Mouse (Mus musculus): ENCODE data around the gene Gm4788. TPM values are rescaled to one million over a fixed set of nuclear protein-coding genes. Genes with fewer than 3 reads are reported as not detected.
"Not testable (repeated sequence)": the region's sequence is repeated elsewhere in the genome, so short reads cannot be mapped to it uniquely, and the experiment has no call there.

The Gm4788 gene
- 0.06 TPM in 1 of 2 replicates, not detected in the other for polyA plus RNA-seq (2015; fragmentation: Nextera tagmentation; extraction: Ambion mirVana)

- H3K27me3 ChIP-seq (ENCODE audit: control insufficient read depth, insufficient read depth, low read length), result no peaks in the 10 kb centered on the region
- no peak within 1 kb of the TSS for H3K4me3 ChIP-seq (replicated peaks; ENCODE audit: low read length)
- no peaks in the 10 kb centered on the region for H3K36me3 ChIP-seq (ENCODE audit: control insufficient read depth, insufficient read depth, low read length)
- no peaks in the 10 kb centered on the region for H3K4me1 ChIP-seq (ENCODE audit: control insufficient read depth, insufficient read depth, low read length)
- H3K27ac ChIP-seq (ENCODE audit: low read length), result no peak within 1 kb of the TSS
- H3K9me3 ChIP-seq (replicated peaks; ENCODE audit: control insufficient read depth, low read length), result no peaks in the 10 kb centered on the region
- no peak within 1 kb of the TSS for H3K9ac ChIP-seq (ENCODE audit: low read length)
- WGBS, result 92% methylated on average over 1 of the region's 1 CpGs
- ATAC-seq (ENCODE audit: insufficient read depth, low FRiP score), result no peak
- no peak within 1 kb of the TSS for H3K4me2 ChIP-seq (ENCODE audit: low read depth, low read length)
Observed at GRCm38 (mm10) chr1:139781143-139781542, at the start of gene Gm4788. Gene Gm4788, minus strand, starts transcription at chr1:139781243.

GRCm38 (mm10) chr1:139808594-139808993 is 27.6 kb upstream of the Gm4788 start:
- H3K4me3 ChIP-seq (replicated peaks; ENCODE audit: low read length), result no peak overlapping the region
- H3K9me3 ChIP-seq (replicated peaks; ENCODE audit: control insufficient read depth, low read length), result no peaks in the 10 kb centered on the region
- no peaks in the 10 kb centered on the region for H3K4me1 ChIP-seq (ENCODE audit: control insufficient read depth, insufficient read depth, low read length)
- H3K9ac ChIP-seq (ENCODE audit: low read length), result no peak overlapping the region
- no peaks in the 10 kb centered on the region for H3K27me3 ChIP-seq (ENCODE audit: control insufficient read depth, insufficient read depth, low read length)
- H3K4me2 ChIP-seq (ENCODE audit: low read depth, low read length), result no peak overlapping the region
- no peaks in the 10 kb centered on the region for H3K36me3 ChIP-seq (ENCODE audit: control insufficient read depth, insufficient read depth, low read length)
- no peak overlapping the region for H3K27ac ChIP-seq (ENCODE audit: low read length)
- no peak for ATAC-seq (ENCODE audit: insufficient read depth, low FRiP score)

DNA sequence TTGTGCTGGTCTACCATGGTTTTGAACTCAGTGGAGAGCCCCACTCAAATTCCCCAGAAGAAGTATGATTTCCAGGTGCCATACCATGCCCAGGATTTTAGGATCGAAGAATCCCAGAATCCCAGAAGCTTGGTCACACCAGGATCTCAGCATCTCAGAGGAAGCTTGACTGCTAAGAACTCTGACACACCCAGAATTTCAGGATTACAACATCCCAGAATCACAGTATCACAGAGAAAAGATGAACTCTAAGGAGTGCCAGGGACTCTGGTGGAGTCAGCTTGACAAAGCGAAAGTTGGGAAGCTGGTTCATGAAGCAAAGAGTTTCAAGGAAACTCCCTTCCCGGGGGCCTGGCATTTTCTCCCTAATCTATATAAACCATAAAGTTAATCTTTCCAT is 11.1 kb downstream of the Gm4788 start:
- not testable (repeated sequence) for ATAC-seq (ENCODE audit: insufficient read depth, low FRiP score); H3K27ac ChIP-seq (ENCODE audit: low read length)
- WGBS, result 94% methylated on average over 3 of the region's 3 CpGs

DNA sequence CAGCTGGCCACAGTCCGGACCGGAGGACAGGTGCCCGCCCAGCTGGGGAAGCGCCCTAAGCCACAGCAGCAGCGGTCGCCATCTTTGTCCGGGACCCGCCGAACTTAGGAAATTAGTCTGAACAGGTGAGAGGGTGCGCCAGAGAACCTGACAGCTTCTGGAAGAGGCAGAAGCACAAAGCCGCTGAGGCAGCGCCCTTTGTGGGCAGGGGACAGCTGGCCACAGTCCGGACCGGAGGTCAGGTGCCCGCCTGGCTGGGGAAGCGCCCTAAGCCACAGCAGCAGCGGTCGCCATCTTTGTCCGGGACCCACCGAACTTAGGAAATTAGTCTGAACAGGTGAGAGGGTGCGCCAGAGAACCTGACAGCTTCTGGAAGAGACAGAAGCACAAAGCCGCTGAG is 64.4 kb downstream of the Gm4788 start:
- H3K4me1 ChIP-seq (ENCODE audit: control insufficient read depth, insufficient read depth, low read length); H3K9ac ChIP-seq (ENCODE audit: low read length); H3K27me3 ChIP-seq (ENCODE audit: control insufficient read depth, insufficient read depth, low read length); H3K9me3 ChIP-seq (replicated peaks; ENCODE audit: control insufficient read depth, low read length); H3K27ac ChIP-seq (ENCODE audit: low read length); ATAC-seq (ENCODE audit: insufficient read depth, low FRiP score); H3K4me3 ChIP-seq (replicated peaks; ENCODE audit: low read length); H3K4me2 ChIP-seq (ENCODE audit: low read depth, low read length); H3K36me3 ChIP-seq (ENCODE audit: control insufficient read depth, insufficient read depth, low read length): not testable (repeated sequence)
- WGBS, result 86% methylated on average over 7 of the region's 22 CpGs

More for the DNA sequence above, 11.1 kb downstream of the Gm4788 start:
- H3K36me3 ChIP-seq (ENCODE audit: control insufficient read depth, insufficient read depth, low read length); H3K4me2 ChIP-seq (ENCODE audit: low read depth, low read length); H3K9ac ChIP-seq (ENCODE audit: low read length); H3K4me3 ChIP-seq (replicated peaks; ENCODE audit: low read length); H3K27me3 ChIP-seq (ENCODE audit: control insufficient read depth, insufficient read depth, low read length); H3K4me1 ChIP-seq (ENCODE audit: control insufficient read depth, insufficient read depth, low read length); H3K9me3 ChIP-seq (replicated peaks; ENCODE audit: control insufficient read depth, low read length): not testable (repeated sequence)

DNA sequence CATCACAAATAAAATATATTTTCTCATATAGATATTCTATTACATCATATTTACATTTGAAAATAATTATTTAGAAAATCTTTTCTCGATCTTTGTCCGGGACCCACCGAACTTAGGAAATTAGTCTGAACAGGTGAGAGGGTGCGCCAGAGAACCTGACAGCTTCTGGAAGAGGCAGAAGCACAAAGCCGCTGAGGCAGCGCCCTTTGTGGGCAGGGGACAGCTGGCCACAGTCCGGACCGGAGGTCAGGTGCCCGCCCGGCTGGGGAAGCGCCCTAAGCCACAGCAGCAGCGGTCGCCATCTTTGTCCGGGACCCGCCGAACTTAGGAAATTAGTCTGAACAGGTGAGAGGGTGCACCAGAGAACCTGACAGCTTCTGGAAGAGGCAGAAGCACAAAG is 64.8 kb downstream of the Gm4788 start:
- H3K4me2 ChIP-seq (ENCODE audit: low read depth, low read length); H3K4me3 ChIP-seq (replicated peaks; ENCODE audit: low read length); H3K27me3 ChIP-seq (ENCODE audit: control insufficient read depth, insufficient read depth, low read length); ATAC-seq (ENCODE audit: insufficient read depth, low FRiP score); H3K27ac ChIP-seq (ENCODE audit: low read length); H3K9ac ChIP-seq (ENCODE audit: low read length); H3K4me1 ChIP-seq (ENCODE audit: control insufficient read depth, insufficient read depth, low read length); H3K36me3 ChIP-seq (ENCODE audit: control insufficient read depth, insufficient read depth, low read length); H3K9me3 ChIP-seq (replicated peaks; ENCODE audit: control insufficient read depth, low read length): not testable (repeated sequence)
- 91% methylated on average over 7 of the region's 16 CpGs for WGBS

DNA sequence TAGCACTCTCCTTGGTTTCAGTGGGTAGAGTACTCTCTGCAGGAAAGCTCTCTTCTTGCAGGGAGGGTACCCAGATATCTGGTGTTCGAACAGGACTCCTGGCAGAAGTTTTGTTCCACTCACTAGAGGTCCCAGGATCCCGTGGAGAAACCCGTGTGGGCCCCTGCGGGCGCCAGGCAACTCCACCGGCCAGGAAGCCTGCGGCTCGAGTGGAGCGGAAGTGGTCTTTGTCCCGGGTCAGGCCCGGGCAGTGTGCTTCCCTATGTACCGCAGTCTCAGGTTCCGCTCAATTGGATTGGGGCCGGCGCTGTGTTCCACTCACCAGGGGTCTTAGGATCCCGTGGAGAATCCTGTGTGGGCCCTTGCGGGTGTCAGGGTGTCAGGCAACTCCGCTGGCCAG is 131.1 kb downstream of the Gm4788 start:
- H3K9me3 ChIP-seq (replicated peaks; ENCODE audit: control insufficient read depth, low read length); H3K27ac ChIP-seq (ENCODE audit: low read length); H3K4me1 ChIP-seq (ENCODE audit: control insufficient read depth, insufficient read depth, low read length); H3K4me3 ChIP-seq (replicated peaks; ENCODE audit: low read length); H3K4me2 ChIP-seq (ENCODE audit: low read depth, low read length); H3K27me3 ChIP-seq (ENCODE audit: control insufficient read depth, insufficient read depth, low read length); ATAC-seq (ENCODE audit: insufficient read depth, low FRiP score); H3K9ac ChIP-seq (ENCODE audit: low read length); H3K36me3 ChIP-seq (ENCODE audit: control insufficient read depth, insufficient read depth, low read length): not testable (repeated sequence)
- 88% methylated on average over 18 of the region's 18 CpGs for WGBS

Other genes with a start within 250 kb of the Gm4788 start
- 0.44 TPM in 1 of 2 replicates, not detected in the other for gene Cfhr1, start 221.0 kb downstream of the Gm4788 start, polyA plus RNA-seq (2015; fragmentation: Nextera tagmentation; extraction: Ambion mirVana)
- gene Cfhr2, start 77.5 kb upstream of the Gm4788 start, polyA plus RNA-seq (2015; fragmentation: Nextera tagmentation; extraction: Ambion mirVana), result 0.76 and 0.80 TPM in 2 replicates

Measured in stomach, embryonic 16.5 days (tissue).